Mouse (Mus musculus) kidney, adult 2 months (tissue): ENCODE measurements around the gene Pi4kb.
"Not testable (repeated sequence)": the region's sequence is repeated elsewhere in the genome, so short reads cannot be mapped to it uniquely, and the experiment has no call there.

Experiments
- CTCF ChIP-seq: fragments of 200-500 bp; conservative IDR thresholded peaks from 2 replicates; pipeline ENCODE4 v1.5.1; 2011; ENCODE audit warnings: low read depth, mild to moderate bottlenecking, control low read depth, low read length, moderate library complexity, mixed read lengths; ENCODE audit not compliant: insufficient read depth, insufficient read length
- POLR2A ChIP-seq: fragments of 200-500 bp; IDR thresholded peaks from one replicate; pipeline ENCODE4 v1.6.1; 2011; ENCODE audit warnings: low read depth, low read length, control low read depth

DNA sequence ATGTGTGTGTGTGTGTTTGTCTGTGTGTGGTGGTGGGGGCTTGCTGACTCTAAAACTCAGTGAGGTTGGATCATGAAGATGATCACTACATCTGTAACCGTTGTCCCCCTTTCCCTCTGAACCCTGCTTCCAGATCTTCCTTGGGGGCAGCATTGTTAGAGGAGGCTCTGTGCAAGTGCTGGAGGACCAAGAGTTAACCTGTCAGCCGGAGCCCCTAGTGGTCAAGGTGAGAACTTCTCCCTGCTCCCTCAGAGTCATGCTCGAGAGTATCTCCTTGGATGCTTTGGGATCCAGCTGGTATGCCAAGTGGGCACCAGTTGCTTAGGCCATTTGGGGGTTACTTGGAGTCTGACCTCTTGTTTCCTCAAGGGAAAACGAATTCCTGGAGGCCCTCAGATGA, 30.8 kb upstream of the Pi4kb start:
- peak; percentile 46 for TF ChIP-seq CTCF
- TF ChIP-seq POLR2A = not testable (repeated sequence)
